Mouse (Mus musculus) lung, adult 2 months (tissue): Measurements from ENCODE around the gene Izumo2.

Source experiments
- CTCF ChIP-seq: fragments of 200-500 bp; IDR thresholded peaks from 2 replicates; pipeline ENCODE4 v1.5.1; 2011; ENCODE audit warnings: mild to moderate bottlenecking, low read length, control low read depth; ENCODE audit not compliant: insufficient read depth
- POLR2A ChIP-seq: fragments of 200-500 bp; IDR thresholded peaks from 2 replicates; pipeline ENCODE4 v1.6.1; 2011; ENCODE audit warnings: low read depth, mild to moderate bottlenecking, control low read depth, low read length, borderline replicate concordance; ENCODE audit errors: extremely low read depth

- no peak for TF ChIP-seq CTCF
- TF ChIP-seq POLR2A = peak; percentile 55; the same call in 1 of the 2 replicates
Observed at GRCm38 (mm10) chr7:44667996-44668738, 40.4 kb upstream of the Izumo2 start.
